Mouse (Mus musculus) cortical plate, adult 2 months (tissue): ENCODE measurements around the gene Ctu2.

Source experiments
- CTCF ChIP-seq: fragments of 200-500 bp; IDR thresholded peaks from 2 replicates; pipeline ENCODE4 v1.5.1; 2011; ENCODE audit warnings: mild to moderate bottlenecking, control low read depth, low read length; ENCODE audit not compliant: insufficient read depth; ENCODE audit errors: extremely low read depth
- POLR2A ChIP-seq: fragments of 200-500 bp; IDR thresholded peaks from 2 replicates; pipeline ENCODE4 v1.6.1; 2011; ENCODE audit warnings: mild to moderate bottlenecking, low read length, control low read depth; ENCODE audit not compliant: insufficient read depth; ENCODE audit errors: extremely low read depth

GRCm38 (mm10) chr8:122469965-122470364 is 6.0 kb upstream of the Ctu2 start:
- TF ChIP-seq CTCF (no peak), POLR2A (no peak)
